Mouse (Mus musculus) hematopoietic stem cell, adult 5-6 weeks (primary cell): ENCODE measurements at regions not wholly inside any gene's neighbourhood (a gene's known extent, or its start where the extent isn't known, plus 50 kb on each side); places are given as distances from the start of the nearest gene placed in this dataset.

Experiments used
- ATAC-seq, 2 experiments: fragments of 125-278 bp in 1 of 2; replicated peaks in 1 of 2; 2 replicates each; pipeline ENCODE4 v1.8.0; 2016 to 2017; ENCODE audit warnings: inconsistent platforms in 2 of 2, mild to moderate bottlenecking in 2 of 2, moderate number of reproducible peaks in 2 of 2, low read depth in 1 of 2, moderate TSS enrichment in 1 of 2; ENCODE audit not compliant: low FRiP score in 2 of 2, poor library complexity in 2 of 2, severe bottlenecking in 2 of 2, insufficient read depth in 1 of 2, low TSS enrichment in 1 of 2

DNA sequence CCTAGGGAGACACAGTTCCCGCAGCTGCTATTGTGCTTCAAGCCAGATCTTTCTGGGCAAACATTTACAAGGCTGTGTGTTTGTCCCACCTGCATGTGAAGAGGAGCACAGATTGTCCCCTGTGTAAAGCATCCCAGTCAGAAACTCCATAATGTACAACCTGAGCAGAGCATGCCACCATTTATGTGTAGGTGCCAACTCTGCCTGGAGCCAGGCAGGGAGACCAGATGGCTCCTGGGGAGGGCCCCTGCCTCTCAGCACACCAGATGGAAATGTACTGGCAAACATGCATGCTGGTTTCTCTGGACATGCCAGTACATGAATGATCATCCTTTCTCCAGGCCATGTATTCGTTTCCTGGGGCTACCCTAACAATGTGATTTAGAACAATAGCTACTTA, 98.6 kb upstream of the Foxp3 start:
- ATAC-seq, result no peak

DNA sequence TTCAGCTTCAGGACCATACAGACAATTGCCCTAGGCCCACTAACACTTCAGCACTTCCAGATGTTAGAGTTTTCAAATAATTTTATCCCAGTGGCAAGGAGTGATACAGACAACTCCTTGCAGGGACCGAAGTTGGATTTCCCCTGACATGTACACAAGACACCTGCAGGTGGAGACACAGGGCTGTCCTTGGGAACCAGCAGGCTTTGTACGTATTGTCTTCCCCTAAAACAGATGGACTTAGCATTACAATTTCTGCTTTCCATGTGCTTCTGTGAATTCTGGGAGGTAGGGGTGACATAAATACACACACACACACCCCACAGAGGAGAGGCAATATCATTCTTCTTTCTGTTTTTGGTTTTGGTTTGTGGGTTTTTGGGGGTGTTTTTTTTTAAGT, 98.2 kb upstream of the Usp27x start:
- 0 out of 4 replicates have a peak, but pooled peaks of 1 of the 2 experiments have one; percentile 56 for ATAC-seq

DNA sequence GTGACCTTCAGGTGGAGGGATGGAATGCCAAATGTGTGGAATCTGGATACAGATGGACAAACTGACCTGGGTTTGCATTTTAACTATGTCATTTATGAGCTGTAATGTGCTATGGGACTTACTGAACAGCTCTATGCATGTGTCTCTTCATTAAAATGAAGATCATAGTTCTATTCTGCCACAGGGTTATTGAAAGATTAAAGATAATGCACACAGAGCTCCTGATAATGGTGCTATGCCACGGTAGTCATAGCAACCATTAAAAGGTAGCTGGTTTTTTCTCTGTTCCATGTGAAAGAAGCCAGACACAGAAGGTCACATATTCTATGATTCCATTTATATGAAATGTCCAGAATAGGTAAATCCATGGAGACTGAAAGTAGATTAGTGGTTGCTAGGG, 94.2 kb upstream of the Usp27x start:
- no peak for ATAC-seq

DNA sequence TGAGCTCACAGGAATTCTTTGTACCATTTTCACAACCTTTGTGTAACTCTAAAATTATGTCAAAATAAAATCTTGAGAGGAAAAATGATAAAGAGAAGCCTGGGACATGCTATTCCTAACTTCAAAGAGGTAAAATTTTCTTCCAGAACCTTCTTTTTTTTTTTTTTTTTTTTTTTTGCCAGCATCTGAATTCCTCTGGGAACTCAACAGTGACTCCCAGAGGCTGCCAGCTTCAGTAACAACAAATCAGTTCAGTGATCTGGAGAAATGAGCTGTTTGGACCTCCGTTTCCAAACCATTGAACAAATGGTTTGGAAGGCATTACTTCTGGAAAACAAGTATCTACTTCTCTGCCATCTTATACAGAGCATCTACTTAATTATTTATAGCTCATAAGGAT, 92.4 kb upstream of the Usp27x start:
- no peak for ATAC-seq

DNA sequence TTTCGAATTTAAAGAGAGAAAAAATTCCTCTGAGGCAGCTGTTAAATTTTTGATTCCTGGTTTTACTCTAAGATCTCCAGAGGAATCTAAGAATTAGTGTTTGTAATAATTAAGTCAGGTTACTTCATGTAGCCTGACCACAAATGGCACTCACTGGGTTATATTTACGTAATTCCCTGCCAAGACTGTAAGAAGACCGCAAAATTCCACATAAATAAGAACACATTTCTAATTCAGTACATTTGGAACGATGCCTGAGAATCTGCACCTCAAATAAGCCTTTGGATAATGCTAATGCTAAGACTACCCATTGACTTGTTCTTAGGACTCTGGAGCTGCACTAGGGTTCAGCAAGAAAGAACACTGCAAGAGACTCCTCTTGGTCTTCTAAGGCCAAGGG, 81.2 kb upstream of the Usp27x start:
- ATAC-seq, result no peak

DNA sequence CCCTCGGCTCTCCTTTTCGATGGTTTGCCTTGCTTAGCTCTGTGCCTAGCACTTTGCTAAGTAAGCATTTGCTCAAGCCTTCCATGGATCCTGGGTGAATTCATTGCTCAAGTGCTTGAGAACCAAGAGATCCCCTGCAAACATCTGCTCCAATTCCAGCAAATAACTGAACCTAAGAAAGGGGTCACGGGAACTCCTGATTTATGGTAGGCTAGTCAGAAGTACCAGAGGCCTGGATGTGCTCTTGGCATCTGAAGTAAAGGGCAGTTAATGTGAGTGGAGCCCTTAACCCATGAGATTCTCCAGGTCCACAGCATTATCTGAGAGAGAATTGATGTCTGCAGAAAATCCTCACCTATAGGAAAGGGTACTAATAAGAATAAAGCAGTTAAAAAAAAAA, 69.4 kb upstream of the Usp27x start:
- no peak for ATAC-seq

DNA sequence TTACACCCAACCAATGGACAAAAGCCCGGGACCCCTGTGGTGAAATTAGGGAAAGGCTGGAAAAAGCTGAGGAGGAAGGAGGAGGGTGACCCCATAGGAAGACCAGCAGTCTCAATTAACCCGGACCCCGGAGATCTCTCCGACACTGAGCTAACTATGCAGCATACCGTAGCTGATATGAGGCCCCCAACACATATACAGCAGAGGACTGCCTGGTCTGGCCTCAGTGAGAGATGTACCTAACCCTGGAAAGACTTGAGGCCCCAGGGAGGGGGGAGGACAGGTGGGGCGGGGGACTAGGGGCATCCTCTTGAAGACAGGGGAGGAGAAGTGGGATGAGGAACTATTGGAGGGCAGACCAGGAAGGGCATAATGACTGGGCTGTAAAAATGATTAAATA, 69.0 kb upstream of the Usp27x start:
- ATAC-seq, result no peak

DNA sequence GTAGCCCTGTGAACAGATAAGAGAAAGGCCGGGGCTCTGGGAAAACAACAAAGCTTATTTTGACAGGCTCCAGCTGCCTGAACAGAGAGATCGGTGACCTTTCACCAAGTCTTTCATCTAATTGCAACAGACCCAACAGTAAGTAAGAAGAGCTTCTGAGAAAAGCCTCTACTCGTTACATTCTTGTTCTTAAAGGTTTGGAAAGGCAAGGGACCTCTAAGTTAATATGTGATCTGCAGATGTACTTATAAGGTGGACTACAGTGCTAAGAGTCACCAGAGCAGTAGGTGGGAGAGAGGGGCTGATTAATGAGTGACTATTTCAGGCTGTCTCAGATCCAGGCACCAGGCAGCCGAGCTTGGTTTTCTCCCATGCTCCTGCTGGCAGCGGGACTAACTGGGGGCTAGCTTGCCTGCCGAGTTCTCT, 68.4 kb upstream of the Usp27x start:
- no peak for ATAC-seq

DNA sequence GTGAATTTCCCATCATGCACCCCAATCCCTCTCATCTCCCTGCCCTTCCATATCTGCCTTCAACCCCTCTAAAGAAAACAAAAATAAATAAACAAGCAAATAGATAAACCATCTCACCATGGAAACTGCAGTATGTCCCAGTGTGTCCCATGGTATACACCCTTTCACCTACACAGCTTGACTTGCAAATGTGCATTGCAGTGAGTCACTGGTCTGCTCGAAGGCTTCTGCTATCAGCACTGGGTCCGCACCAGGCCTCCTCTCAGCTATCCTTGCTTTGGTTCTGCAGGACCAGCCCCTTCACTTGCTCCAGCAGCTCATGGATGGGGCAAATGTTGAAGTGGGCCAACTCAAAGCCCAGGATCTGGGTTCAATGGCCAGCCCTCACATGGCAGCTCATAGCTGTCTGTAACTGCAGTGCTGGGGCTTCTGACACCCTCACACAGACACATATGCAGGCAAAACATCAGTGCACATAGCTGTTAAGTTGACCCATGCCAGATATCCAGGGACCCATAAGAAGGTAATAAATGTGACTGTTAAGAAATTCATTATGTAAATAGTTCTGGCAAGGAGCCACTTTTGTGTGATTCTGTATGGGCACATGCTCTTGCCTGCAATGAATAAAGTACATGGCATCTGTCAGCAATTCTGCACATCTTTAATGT, 59.9 kb upstream of the Usp27x start:
- no peak for ATAC-seq

DNA sequence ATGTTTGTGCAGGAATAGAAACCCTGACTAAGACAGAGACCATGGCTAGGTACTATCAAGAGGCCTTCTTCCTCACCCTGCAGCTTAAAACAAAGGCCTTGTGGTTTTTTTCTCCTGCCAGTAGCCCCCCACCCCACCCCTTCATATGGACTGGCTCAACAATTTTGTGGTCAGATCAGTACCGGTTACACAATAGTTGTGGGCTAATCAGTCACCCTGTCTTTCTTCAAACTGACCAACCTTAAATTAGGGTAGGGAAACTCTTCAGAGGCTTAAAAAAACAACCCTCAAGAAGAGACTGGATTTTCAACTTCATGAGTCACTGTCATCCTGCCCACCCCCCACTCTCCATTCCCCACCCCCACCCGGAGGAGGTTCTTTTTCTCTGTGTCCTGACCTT, 58.6 kb upstream of the Usp27x start:
- ATAC-seq, result no peak; a peak in 1 of 4 replicates

DNA sequence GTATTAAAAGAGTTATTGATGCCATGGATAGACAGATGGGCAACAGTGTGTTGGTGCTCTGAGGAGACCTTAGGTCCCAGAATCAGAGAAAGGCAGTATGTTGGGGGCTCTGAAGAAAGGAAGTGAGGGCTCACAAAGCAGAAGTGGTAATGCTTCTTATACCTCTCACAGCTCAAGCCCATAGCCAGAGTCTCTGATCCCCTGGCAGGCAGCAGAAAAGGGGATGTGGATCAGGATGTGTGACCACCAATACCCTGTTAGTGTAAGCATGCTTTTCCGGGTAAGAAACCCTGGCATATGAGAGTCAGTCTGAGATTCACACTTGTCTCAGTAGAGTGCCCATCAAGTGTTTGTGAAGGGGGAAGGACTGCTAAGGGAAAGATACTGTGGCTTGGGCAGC, 54.8 kb upstream of the Usp27x start:
- peak; percentile 92 to 97 for ATAC-seq

DNA sequence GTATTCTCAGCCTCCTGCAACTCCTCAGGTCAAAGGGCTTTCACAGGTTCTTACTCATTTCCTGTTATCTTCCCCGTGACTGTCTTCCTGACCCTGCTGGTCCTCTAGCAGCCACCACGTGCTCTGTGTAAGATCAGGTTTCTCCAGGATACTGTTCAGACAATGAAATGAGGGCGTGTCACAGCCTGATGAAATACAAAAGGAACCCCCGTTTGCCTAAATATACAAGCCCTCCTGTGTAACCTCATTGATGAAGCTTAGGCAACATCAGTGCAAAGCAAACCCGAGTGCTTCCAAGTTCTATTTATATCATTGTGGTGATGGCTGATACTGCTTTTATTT, 53.9 kb upstream of the Usp27x start:
- ATAC-seq, result no peak

DNA sequence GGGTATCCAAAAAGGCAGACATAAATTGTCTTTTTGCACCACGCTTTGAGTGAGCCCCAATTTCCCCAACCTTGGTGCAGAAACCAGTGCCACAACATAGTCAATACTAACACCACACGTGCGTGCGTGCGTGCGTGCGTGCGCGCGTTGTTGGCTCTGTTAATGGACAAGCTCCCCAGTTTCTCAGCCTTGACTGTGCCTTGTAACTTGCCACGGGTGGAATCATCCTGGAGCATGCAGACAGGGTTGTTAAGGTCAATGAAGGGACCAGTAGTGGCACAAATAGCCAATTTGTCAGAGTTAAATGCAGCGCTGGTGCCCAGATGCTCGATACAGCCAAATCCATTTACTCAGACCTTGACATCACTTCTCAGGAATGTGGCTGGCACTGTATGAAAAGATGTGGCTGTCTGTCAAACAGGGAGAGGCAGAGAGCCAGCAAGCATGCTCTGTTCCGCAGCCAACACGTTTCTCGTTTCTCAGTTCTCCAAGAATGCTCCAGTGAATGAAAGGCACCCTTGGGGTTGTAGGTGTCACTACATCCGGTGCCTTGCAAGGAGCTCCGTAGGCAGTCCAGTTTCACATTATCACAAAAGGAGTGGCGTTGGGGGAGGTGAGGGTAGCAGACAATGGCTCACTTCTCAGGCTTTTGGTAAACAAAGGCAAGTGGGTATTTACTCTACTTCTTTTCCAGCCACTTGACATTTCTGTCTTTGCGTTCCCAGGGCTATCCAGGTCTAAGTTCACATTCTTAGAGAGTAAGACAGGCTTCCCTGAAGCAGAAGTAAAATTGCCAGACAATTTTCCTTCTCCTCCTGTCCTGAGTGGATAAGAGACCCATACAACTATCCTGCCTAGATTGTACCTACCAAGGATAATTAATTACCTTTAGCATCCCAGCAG, 53.2 kb upstream of the Usp27x start:
- ATAC-seq, result no peak
